Mouse (Mus musculus) neural tube, embryonic 14.5 days (tissue): Measurements from ENCODE around the gene Pbx4. TPM values are rescaled to one million over a fixed set of nuclear protein-coding genes. Genes with fewer than 3 reads are reported as not detected.

Source experiments
- ATAC-seq: fragments of 200-750 bp; cut with Nextera tagmentation; 2 replicates; pipeline ENCODE4 v1.8.0; 2017; ENCODE audit warnings: low read depth, mild to moderate bottlenecking, moderate TSS enrichment, moderate library complexity
- H3K27ac ChIP-seq: fragments of 300-500 bp; sonication (generic); 2 replicates; pipeline ENCODE4 v1.5.1; 2014; ENCODE audit warnings: low read depth, mild to moderate bottlenecking, control low read depth, low read length, moderate library complexity, mixed read lengths
- H3K27me3 ChIP-seq: fragments of 300-500 bp; sonication (generic); 2 replicates; pipeline ENCODE4 v1.6.1; 2014; ENCODE audit warnings: low read length; ENCODE audit not compliant: control insufficient read depth, insufficient read depth
- H3K36me3 ChIP-seq: fragments of 300-500 bp; sonication (generic); 2 replicates; pipeline ENCODE4 v1.6.1; 2014; ENCODE audit warnings: low read length, mixed read lengths; ENCODE audit not compliant: control insufficient read depth, insufficient read depth
- H3K4me1 ChIP-seq: fragments of 300-500 bp; sonication (generic); 2 replicates; pipeline ENCODE4 v1.6.1; 2014; ENCODE audit warnings: low read length; ENCODE audit not compliant: control insufficient read depth, insufficient read depth
- H3K4me2 ChIP-seq: fragments of 300-500 bp; sonication (generic); 2 replicates; pipeline ENCODE4 v1.6.1; 2014; ENCODE audit warnings: mild to moderate bottlenecking, low read depth, low read length, control low read depth
- H3K4me3 ChIP-seq: fragments of 300-500 bp; sonication (generic); 2 replicates; pipeline ENCODE4 v1.5.1; 2014; ENCODE audit warnings: low read depth, low read length, control low read depth, mixed read lengths
- H3K9ac ChIP-seq: fragments of 300-500 bp; sonication (generic); replicated peaks from 2 replicates; pipeline ENCODE4 v1.6.1; 2014; ENCODE audit warnings: low read depth, mild to moderate bottlenecking, control low read depth, low read length, mixed read lengths
- H3K9me3 ChIP-seq: fragments of 300-500 bp; sonication (generic); 2 replicates; pipeline ENCODE4 v1.6.1; 2016; ENCODE audit warnings: low read length; ENCODE audit not compliant: control insufficient read depth
- WGBS: fragments of 180-500 bp; shearing (Covaris S2); extraction: QIAGEN DNeasy Blood & Tissue Kit; methylation state at CpG from one replicate; pipeline ENCODE4 v1.1.7; 2014; 5-methylcytosine and 5-hydroxymethylcytosine counted together
- polyA plus RNA-seq: library from polyadenylated mRNA; unstranded; fragments of >200 nt; fragmentation: Nextera tagmentation; extraction: Ambion mirVana; gene quantifications from 2 replicates; pipeline ENCODE4 v1.2.1, GENCODE M21; 2014

Gene Pbx4
- polyA plus RNA-seq, 1 experiment from 2014 or later: 74.5 TPM

DNA sequence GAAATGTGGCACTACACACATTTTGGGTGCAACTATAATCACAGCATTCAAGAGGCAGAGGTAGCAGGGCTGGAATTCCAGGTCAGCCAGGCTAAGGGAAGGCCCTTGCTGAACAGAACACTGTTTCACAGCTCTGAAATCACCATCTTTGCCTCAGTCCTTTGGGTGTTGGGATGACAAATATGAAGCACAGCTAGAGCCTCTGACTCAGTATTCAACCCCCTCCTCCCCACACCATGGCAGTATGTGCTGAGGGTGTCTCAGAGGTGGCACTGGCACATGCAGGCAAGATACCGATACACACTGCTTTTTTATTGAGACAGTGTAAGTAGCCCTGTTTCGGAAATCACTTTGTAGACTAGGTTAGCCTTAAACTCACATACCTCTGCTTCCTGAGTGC, 74.0 kb downstream of the Pbx4 start:
- no peaks in the 10 kb centered on the region for H3K27me3 ChIP-seq
- ATAC-seq: no peak
- no peaks in the 10 kb centered on the region for H3K9me3 ChIP-seq
- H3K4me1 ChIP-seq: peaks cover 11% of the 10 kb centered on the region; the same call in 1 of the 2 replicates
- H3K27ac ChIP-seq: no peak overlapping the region
- H3K4me3 ChIP-seq: no peak overlapping the region
- no peak overlapping the region for H3K9ac ChIP-seq
- peaks cover 11% of the 10 kb centered on the region; the same call in 1 of the 2 replicates for H3K36me3 ChIP-seq
- 91% methylated on average over 2 of the region's 2 CpGs for WGBS
- no peak overlapping the region for H3K4me2 ChIP-seq

DNA sequence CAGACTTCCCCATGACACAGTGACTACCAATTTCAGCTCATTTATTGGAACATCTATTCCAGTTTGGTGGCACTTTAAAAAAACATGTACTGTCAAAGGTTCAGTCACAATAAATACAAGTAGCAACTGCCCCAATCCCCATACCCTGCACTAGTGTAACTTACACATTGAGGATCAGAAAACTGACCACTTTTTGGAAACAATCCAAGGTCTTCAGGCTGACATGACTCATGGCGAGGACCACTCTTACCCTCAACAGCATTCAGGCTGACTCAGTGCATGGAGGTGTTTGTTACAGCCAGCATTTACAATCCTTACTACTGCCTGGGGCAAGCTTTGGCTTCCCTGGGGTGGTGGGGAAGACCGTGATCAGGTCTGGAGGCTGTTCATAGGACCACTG, 74.8 kb downstream of the Pbx4 start:
- no peak overlapping the region for H3K4me2 ChIP-seq
- H3K4me3 ChIP-seq: no peak overlapping the region
- H3K27ac ChIP-seq: no peak overlapping the region
- H3K27me3 ChIP-seq: no peaks in the 10 kb centered on the region
- H3K4me1 ChIP-seq: peaks cover 6% of the 10 kb centered on the region; the same call in 1 of the 2 replicates
- H3K36me3 ChIP-seq: peaks cover 11% of the 10 kb centered on the region
- H3K9ac ChIP-seq: no peak overlapping the region
- no peak for ATAC-seq
- no peaks in the 10 kb centered on the region for H3K9me3 ChIP-seq
- 93% methylated on average over 2 of the region's 2 CpGs for WGBS

DNA sequence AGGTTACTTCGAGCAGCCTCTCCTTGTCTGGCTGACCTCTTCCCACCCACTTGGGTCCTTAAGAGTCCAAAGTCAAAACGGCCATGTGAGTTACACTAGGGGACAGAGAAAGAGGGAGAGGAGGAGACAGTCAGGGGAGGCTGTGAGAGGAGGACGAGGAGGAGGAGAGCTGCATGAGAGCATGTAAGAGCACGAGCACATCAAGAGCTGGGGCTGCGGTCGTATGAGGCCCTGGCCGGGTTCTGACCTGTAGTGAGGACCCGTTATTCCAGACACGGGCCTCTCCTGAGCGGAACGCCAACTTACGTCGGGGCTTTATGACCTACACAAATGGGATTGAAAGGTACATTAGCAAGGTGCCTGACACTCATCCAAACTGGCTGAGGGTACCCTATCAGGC, 79.6 kb downstream of the Pbx4 start:
- Histone ChIP-seq H3K4me2 (no peak overlapping the region), H3K27me3 (no peaks in the 10 kb centered on the region), H3K4me3 (no peak overlapping the region), H3K4me1 (no peaks in the 10 kb centered on the region), H3K9me3 (no peaks in the 10 kb centered on the region), H3K9ac (no peak overlapping the region), H3K36me3 (peaks cover 33% of the 10 kb centered on the region), H3K27ac (no peak overlapping the region)
- ATAC-seq: no peak
- 88% methylated on average over 13 of the region's 13 CpGs for WGBS

DNA sequence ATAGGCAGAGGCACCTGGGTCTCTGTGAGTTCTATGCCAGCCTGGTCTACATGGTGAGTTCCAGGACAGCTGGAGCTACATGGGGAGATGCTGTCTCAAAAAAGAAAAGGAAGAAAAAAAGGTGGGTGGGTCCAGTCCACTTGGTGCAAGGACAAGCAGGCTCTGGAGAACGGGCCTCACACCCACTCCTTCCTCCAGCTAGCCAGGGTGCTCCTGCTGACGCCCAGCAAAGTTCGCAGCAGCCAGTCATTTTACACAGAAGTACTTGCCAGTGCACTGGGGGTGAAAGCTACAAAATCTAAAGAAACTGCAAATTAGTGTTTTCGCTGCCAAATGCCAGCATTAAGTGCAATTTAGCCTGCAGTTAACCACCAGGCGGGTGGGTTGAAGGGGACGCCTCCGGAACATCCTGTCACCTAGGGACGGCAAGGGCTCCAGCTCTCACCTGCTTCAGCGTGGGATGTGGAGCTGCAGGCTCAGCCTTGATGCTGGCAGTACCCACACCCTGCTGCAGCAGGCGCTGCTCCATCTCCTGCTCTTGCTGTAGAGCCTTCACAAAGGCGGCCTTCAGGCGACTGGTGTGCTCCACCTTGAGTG, 80.3 kb downstream of the Pbx4 start:
- Histone ChIP-seq H3K4me2 (no peak overlapping the region), H3K4me1 (no peaks in the 10 kb centered on the region), H3K27ac (no peak overlapping the region), H3K27me3 (no peaks in the 10 kb centered on the region), H3K9ac (no peak overlapping the region), H3K36me3 (peaks cover 35% of the 10 kb centered on the region), H3K4me3 (no peak overlapping the region), H3K9me3 (no peaks in the 10 kb centered on the region)
- 89% methylated on average over 12 of the region's 12 CpGs for WGBS
- no peak for ATAC-seq

DNA sequence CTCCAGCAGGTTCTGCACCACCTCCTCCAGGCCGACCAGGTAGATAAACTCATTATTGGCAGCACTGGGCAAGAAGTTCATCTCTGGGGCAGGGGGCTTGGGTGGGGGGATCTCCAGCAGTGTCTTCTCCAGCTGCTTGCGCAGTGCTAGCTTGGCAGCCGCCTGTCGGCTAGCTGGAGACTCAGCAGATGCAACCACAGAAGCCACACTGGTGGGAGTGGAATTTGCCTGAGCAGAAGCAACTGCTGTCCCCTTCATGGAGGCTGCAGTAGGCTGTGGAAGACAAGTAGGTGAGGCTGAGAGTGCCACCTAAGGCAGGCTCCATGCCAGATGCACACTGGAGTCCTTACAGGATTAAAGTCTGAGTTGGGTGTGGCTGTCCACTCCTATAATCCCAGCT, 82.2 kb downstream of the Pbx4 start:
- Histone ChIP-seq H3K9me3 (no peaks in the 10 kb centered on the region), H3K4me2 (no peak overlapping the region), H3K4me1 (no peaks in the 10 kb centered on the region), H3K36me3 (peaks cover 29% of the 10 kb centered on the region), H3K27ac (no peak overlapping the region), H3K27me3 (no peaks in the 10 kb centered on the region), H3K4me3 (no peak overlapping the region), H3K9ac (no peak overlapping the region)
- 90% methylated on average over 4 of the region's 4 CpGs for WGBS
- ATAC-seq: no peak

- Histone ChIP-seq H3K36me3 (peaks cover 27% of the 10 kb centered on the region), H3K27ac (no peak overlapping the region), H3K4me3 (no peak overlapping the region), H3K4me1 (peaks cover 5% of the 10 kb centered on the region; the same call in 1 of the 2 replicates), H3K9ac (no peak overlapping the region), H3K27me3 (no peaks in the 10 kb centered on the region), H3K4me2 (no peak overlapping the region), H3K9me3 (no peaks in the 10 kb centered on the region)
- ATAC-seq: no peak
- WGBS: 56% methylated on average over 5 of the region's 5 CpGs
Measured at GRCm38 (mm10) chr8:69915748-69916147, 83.5 kb downstream of the Pbx4 start.

- Histone ChIP-seq H3K36me3 (peaks cover 12% of the 10 kb centered on the region), H3K27me3 (no peaks in the 10 kb centered on the region), H3K9me3 (no peaks in the 10 kb centered on the region), H3K9ac (no peak overlapping the region), H3K4me2 (no peak overlapping the region), H3K4me3 (no peak overlapping the region), H3K4me1 (peaks cover 9% of the 10 kb centered on the region), H3K27ac (no peak overlapping the region)
- no peak for ATAC-seq
Measured at GRCm38 (mm10) chr8:69918506-69918905, 86.2 kb downstream of the Pbx4 start.

- Histone ChIP-seq H3K9ac (no peak overlapping the region), H3K4me2 (no peak overlapping the region), H3K27ac (no peak overlapping the region), H3K4me1 (peaks cover 9% of the 10 kb centered on the region), H3K36me3 (peaks cover 10% of the 10 kb centered on the region; the same call in 1 of the 2 replicates), H3K4me3 (no peak overlapping the region), H3K27me3 (no peaks in the 10 kb centered on the region), H3K9me3 (no peaks in the 10 kb centered on the region)
- peak; percentile 66 for ATAC-seq
- 87% methylated on average over 1 of the region's 1 CpGs for WGBS
Measured at GRCm38 (mm10) chr8:69919010-69919409, 86.7 kb downstream of the Pbx4 start.

- Histone ChIP-seq H3K4me3 (no peak overlapping the region), H3K9ac (0 out of 2 replicates have a peak overlapping the region, but pooled peaks have one; percentile 21), H3K36me3 (peaks cover 10% of the 10 kb centered on the region; the same call in 1 of the 2 replicates), H3K9me3 (no peaks in the 10 kb centered on the region), H3K4me2 (peak overlapping the region; percentile 11; the same call in 1 of the 2 replicates), H3K4me1 (peaks cover 9% of the 10 kb centered on the region), H3K27ac (peak overlapping the region; percentile 69), H3K27me3 (no peaks in the 10 kb centered on the region)
- whole genome bisulfite sequencing: 48% methylated on average over 11 of the region's 11 CpGs
- peak; percentile 73 for ATAC-seq
Measured at GRCm38 (mm10) chr8:69919876-69920662, 87.8 kb downstream of the Pbx4 start.
